Mouse (Mus musculus) Patski (cell line): ENCODE results near the gene Gm8369. TPM values are rescaled to one million over a fixed set of nuclear protein-coding genes. Genes with fewer than 3 reads are reported as not detected.
"Not testable (repeated sequence)": the region's sequence is repeated elsewhere in the genome, so short reads cannot be mapped to it uniquely, and the experiment has no call there.

Experiments used
- ATAC-seq: fragments of 100-300 bp; one replicate; pipeline ENCODE4 v1.8.0; 2021
- CTCF ChIA-PET: fragments of 350-600 bp; sonication (Branson Sonifier 250); formaldehyde crosslinking; loops from one replicate; lab custom pipeline; 2022; ENCODE audit warnings: inconsistent platforms; lab: Charles Lee
- POLR2A ChIA-PET: fragments of 350-600 bp; sonication (Branson Sonifier 250); formaldehyde crosslinking; loops from one replicate; lab custom pipeline; 2022; ENCODE audit warnings: antibody characterized with exemption, inconsistent platforms; lab: Charles Lee
- DNase-seq: peaks from one replicate; pipeline ENCODE4 v3.0.0-alpha.2; 2011; ENCODE audit warnings: low read depth, low spot score
- H3K27me3 ChIP-seq: fragments of 371-371 bp; one replicate; pipeline ENCODE4 v1.5.1; 2021
- CTCF ChIP-seq: fragments of 100-300 bp; IDR thresholded peaks from one replicate; pipeline ENCODE4 v1.5.1; 2021
- in situ Hi-C: fragments of 300-500 bp; cut with MboI; formaldehyde crosslinking; loops from 3 replicates; pipeline ENCODE4 v1.11.1; 2018; ENCODE audit warnings: low pct_unique_long_range_greater_than_20kb, mixed read lengths
- polyA plus RNA-seq: library from polyadenylated mRNA; unstranded; gene quantifications from one replicate; pipeline ENCODE4 v1.2.3, GENCODE M21; 2021

The Gm8369 gene
- polyA plus RNA-seq, 1 experiment from 2014 or later: not detected

GRCm38 (mm10) chr19:11513458-11513857 lies 27.7 kb downstream of the Gm8369 start:
- DNase-seq (no peak), ATAC-seq (no peak)
- no peak for TF ChIP-seq CTCF
- ChIA-PET CTCF (no interaction called here), POLR2A (no interaction called here)
- in situ Hi-C loops: no loop called here
- peaks cover 21% of the 10 kb centered on the region for H3K27me3 ChIP-seq

DNA sequence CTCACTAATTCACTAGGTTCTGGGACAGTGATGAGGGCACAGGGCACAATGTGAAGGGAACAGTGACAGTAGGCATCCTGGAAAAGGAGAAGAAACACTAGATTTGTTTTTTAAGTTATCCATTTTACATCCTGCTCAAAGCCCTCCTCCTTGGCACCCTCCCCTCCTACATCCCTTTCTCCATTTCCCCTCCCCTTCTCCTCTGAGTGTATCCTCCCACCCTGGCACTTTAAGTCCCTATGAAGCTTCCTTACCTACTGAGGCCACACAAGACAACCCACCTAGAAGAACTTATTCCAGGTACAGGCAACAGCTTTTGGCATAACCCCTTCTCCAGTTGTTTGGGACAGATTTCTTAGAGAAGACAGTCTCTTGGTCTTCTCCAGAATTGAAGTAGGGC lies 30.5 kb downstream of the Gm8369 start, which contains the start of gene Ms4a6b:
Ms4a6b (plus strand) TSS at position 267 of the 400 bp plus-strand sequence.
- POLR2A ChIA-PET: no interaction called here
- DNase-seq: no peak

DNA sequence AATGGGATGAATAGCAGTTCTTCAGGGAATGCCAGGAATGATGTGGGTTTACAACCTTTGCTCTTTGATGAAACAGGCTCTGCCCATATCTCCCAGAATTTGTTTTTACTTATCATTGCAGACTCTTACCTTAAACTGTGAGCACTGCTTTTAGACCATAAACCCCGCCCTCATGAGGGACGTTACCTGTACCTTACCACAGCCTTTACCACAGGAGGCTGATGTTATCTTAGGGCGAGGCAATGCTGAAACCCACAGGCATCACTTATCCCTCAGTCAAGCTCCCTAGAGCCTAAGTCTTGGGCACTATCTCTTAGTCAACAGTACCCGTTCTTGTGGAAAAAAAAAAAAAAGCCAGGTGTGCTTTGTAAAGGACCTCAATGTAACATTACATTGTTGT lies 31.1 kb downstream of the Gm8369 start:
- H3K27me3 ChIP-seq: peaks cover 16% of the 10 kb centered on the region
- no peak for TF ChIP-seq CTCF
- in situ Hi-C loops: loop anchor here (5.0 kb wide), 1 partner anchor 50 kb away; the partner anchor contains the start of gene Ms4a6c
- ATAC-seq (no peak), DNase-seq (no peak)
- ChIA-PET CTCF (no interaction called here), POLR2A (no interaction called here)

More for the DNA sequence above, 30.5 kb downstream of the Gm8369 start, which contains the start of gene Ms4a6b:
- CTCF ChIA-PET: no interaction called here
- in situ Hi-C loops: loop anchor here (5.0 kb wide), 1 partner anchor 49 kb away; the partner anchor contains the start of gene Ms4a6c
- no peak for ATAC-seq
- H3K27me3 ChIP-seq: peaks cover 17% of the 10 kb centered on the region
- no peak for TF ChIP-seq CTCF

DNA sequence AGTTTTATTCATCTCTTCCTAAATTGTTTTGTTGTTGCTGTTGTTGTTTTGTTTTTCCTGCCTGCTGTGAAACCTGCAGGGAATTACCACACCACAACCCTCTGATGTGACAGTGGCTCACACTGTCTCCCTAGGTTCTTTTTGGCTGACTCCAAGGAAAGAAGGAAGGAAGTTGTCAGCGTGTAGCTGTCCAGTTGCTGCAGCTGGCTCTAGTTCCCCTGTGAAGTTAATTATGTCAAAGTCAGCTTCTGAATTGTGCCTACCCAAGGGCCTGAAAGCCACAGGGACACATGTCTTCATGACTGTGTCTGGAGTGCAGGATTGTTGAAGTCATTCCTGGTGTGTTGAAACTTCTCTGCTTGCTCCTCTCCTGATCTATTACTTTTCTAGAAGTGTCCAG lies 31.6 kb downstream of the Gm8369 start:
- CTCF ChIA-PET, ATAC-seq, POLR2A ChIA-PET, DNase-seq: not testable (repeated sequence)
- peaks cover 10% of the 10 kb centered on the region for H3K27me3 ChIP-seq
- in situ Hi-C loops: loop anchor here (5.0 kb wide), 1 partner anchor 50 kb away; the partner anchor contains the start of gene Ms4a6c

- DNase-seq, ATAC-seq, CTCF ChIA-PET, POLR2A ChIA-PET: not testable (repeated sequence)
- peaks cover 15% of the 10 kb centered on the region for H3K27me3 ChIP-seq
- in situ Hi-C loops: loop anchor here (5.0 kb wide), 1 partner anchor 51 kb away; the partner anchor contains the start of gene Ms4a6c
Observed at GRCm38 (mm10) chr19:11518356-11518755, 32.6 kb downstream of the Gm8369 start.

- peaks cover 17% of the 10 kb centered on the region for H3K27me3 ChIP-seq
- in situ Hi-C loops: no loop called here
- DNase-seq: no peak
- no peak for ATAC-seq
- ChIA-PET CTCF (no interaction called here), POLR2A (no interaction called here)
- TF ChIP-seq CTCF: no peak
Observed at GRCm38 (mm10) chr19:11520146-11520545, 34.4 kb downstream of the Gm8369 start.

- CTCF ChIA-PET: interaction anchor here (0.9 kb wide), 1 partner anchor 101 kb away, joined by 3 read pairs; no protein-coding TSS in a partner anchor
- POLR2A ChIA-PET: no interaction called here
- in situ Hi-C loops: no loop called here
- DNase-seq: no peak
- no peak for TF ChIP-seq CTCF
- ATAC-seq: no peak
- peaks cover 16% of the 10 kb centered on the region for H3K27me3 ChIP-seq
Observed at GRCm38 (mm10) chr19:11533421-11533820, 47.7 kb downstream of the Gm8369 start.

- POLR2A ChIA-PET: no interaction called here
- peaks cover 11% of the 10 kb centered on the region for H3K27me3 ChIP-seq
- DNase-seq (no peak), ATAC-seq (no peak)
- CTCF ChIA-PET: no interaction called here
- in situ Hi-C loops: no loop called here
- no peak for TF ChIP-seq CTCF
Observed at GRCm38 (mm10) chr19:11533888-11534445, 48.2 kb downstream of the Gm8369 start.

GRCm38 (mm10) chr19:11536593-11536992 lies 50.9 kb downstream of the Gm8369 start, which contains the start of gene Ms4a4d:
Gene Ms4a4d, plus strand, starts transcription at chr19:11536801.
- in situ Hi-C loops: no loop called here
- no peak for TF ChIP-seq CTCF
- ChIA-PET POLR2A (no interaction called here), CTCF (no interaction called here)
- DNase-seq (no peak), ATAC-seq (no peak)
- peaks cover 11% of the 10 kb centered on the region for H3K27me3 ChIP-seq

DNA sequence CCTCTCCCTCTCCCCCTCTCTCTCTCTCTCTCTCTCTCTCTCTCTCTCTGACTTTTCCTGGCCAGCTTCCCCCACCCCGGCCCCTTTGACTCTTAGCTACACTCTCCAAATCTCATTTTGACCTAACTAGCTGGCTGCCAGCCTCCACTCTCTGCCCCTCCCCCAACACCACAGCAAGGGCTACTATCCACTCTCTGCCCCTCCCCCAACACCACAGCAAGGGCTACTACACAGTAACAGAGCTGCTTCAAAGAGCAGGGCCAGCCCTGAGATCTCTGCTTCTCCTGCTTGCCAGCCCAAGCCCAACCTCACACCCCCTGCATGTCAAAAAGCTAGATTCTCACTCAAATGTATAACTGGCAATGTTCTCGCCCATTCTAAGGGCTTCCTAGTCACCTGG lies 51.6 kb downstream of the Gm8369 start:
- H3K27me3 ChIP-seq: peaks cover 10% of the 10 kb centered on the region
- ChIA-PET CTCF (no interaction called here), POLR2A (no interaction called here)
- no peak for ATAC-seq
- no peak for DNase-seq
- TF ChIP-seq CTCF: no peak
- in situ Hi-C loops: no loop called here

DNA sequence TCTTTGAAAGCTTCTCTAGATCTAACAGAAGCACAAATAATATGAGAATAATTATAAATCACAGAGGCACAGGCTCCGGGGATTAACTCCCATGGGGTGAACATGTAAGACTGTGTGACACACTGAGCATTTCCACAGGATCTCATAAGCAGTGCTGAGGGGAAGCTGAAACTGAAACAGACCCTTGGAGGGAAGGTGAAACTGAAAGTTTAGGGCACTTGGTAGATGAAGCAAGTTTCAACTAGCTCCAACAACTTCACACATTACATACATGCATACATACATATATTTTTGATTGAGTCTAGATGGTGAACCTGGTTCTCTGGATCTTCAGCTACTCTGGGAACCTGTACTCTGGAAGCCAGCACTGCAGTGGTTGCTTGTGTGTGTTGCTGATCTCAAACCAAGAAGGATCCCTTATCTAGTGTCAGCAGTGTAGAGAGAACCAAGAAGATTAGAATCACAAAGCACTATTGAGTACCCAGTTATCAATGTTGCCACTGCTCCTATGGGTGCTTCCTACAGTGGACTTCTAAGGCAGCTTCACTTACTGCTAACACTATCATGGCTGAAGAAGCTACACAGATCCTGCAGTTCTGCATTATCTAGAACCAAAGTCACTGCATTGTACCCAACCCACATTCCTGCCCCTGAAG lies 54.6 kb downstream of the Gm8369 start:
- DNase-seq, ATAC-seq, in situ Hi-C loops, POLR2A ChIA-PET, CTCF ChIA-PET: not testable (repeated sequence)
- H3K27me3 ChIP-seq: peaks cover 22% of the 10 kb centered on the region

GRCm38 (mm10) chr19:11544383-11544782 lies 58.6 kb downstream of the Gm8369 start:
- CTCF ChIA-PET, ATAC-seq, POLR2A ChIA-PET, in situ Hi-C loops, DNase-seq: not testable (repeated sequence)
- peaks cover 31% of the 10 kb centered on the region for H3K27me3 ChIP-seq
